Mouse (Mus musculus): ENCODE measurements at regions not wholly inside any gene's neighbourhood (a gene's known extent, or its start where the extent isn't known, plus 50 kb on each side); places are given as distances from the start of the nearest gene placed in this dataset.
A peak's percentile ranks its signal among the peaks of the same experiment; 100 is the strongest.

GRCm38 (mm10) chr2:38420498-38420897, 81.4 kb downstream of the Lhx2 start:
- no peak for DNase-seq

GRCm38 (mm10) chr2:38422406-38422805, 83.3 kb downstream of the Lhx2 start:
- no peak for DNase-seq

GRCm38 (mm10) chr2:38423886-38424277, 84.8 kb downstream of the Lhx2 start:
- DNase-seq = no peak

- DNase-seq = no peak
Observed at GRCm38 (mm10) chr2:38424278-38424931, 85.3 kb downstream of the Lhx2 start.

GRCm38 (mm10) chr2:38424976-38425375, 85.9 kb downstream of the Lhx2 start:
- no peak for DNase-seq

GRCm38 (mm10) chr2:38429752-38430378, 81.6 kb upstream of the Nek6 start:
- DNase-seq = peak; percentile 76 to 87

GRCm38 (mm10) chr2:38431546-38431945, 79.9 kb upstream of the Nek6 start:
- DNase-seq = no peak

GRCm38 (mm10) chr2:38433736-38434135, 77.7 kb upstream of the Nek6 start:
- peak; percentile 39 to 52 for DNase-seq

- DNase-seq = no peak
Observed at GRCm38 (mm10) chr2:38436701-38437100, 74.7 kb upstream of the Nek6 start.

GRCm38 (mm10) chr2:38439191-38439590, 72.3 kb upstream of the Nek6 start:
- DNase-seq = no peak

- no peak for DNase-seq
Observed at GRCm38 (mm10) chr2:38439973-38440372, 71.5 kb upstream of the Nek6 start.

GRCm38 (mm10) chr2:38449092-38449491, 62.4 kb upstream of the Nek6 start:
- DNase-seq = no peak

GRCm38 (mm10) chr2:38456571-38456970, 54.9 kb upstream of the Nek6 start:
- no peak for DNase-seq

GRCm38 (mm10) chr2:38460367-38460766, 51.1 kb upstream of the Nek6 start:
- DNase-seq = no peak

GRCm38 (mm10) chr2:38460825-38461540, 50.5 kb upstream of the Nek6 start:
- DNase-seq = no peak

Measured in kidney, postnatal 36 days (tissue).